Mouse (Mus musculus): ENCODE measurements at regions not wholly inside any gene's neighbourhood (a gene's known extent, or its start where the extent isn't known, plus 50 kb on each side); places are given as distances from the start of the nearest gene placed in this dataset.

GRCm38 (mm10) chr15:62284606-62285531, 1362.1 kb upstream of the A1bg start:
- no peak for DNase-seq
- H3K4me2 ChIP-seq (ENCODE audit: low read depth, low read length): no peak overlapping the region
- no peaks in the 10 kb centered on the region for H3K27me3 ChIP-seq (ENCODE audit: insufficient read depth, low read length)
- no peak overlapping the region for H3K27ac ChIP-seq (ENCODE audit: low read depth)
- no peak for TF ChIP-seq CTCF (IDR thresholded peaks at IDR 0.05; ENCODE audit: low read depth)
- TF ChIP-seq EP300 (IDR thresholded peaks at IDR 0.05; ENCODE audit: low read depth): no peak
- H3K4me1 ChIP-seq (ENCODE audit: insufficient read depth): 0 out of 2 replicates have a peak, but pooled peaks cover 6% of the 10 kb centered on the region
- no peaks in the 10 kb centered on the region for H3K9me3 ChIP-seq (ENCODE audit: low read length)
- no peak for ATAC-seq
- H3K9ac ChIP-seq (replicated peaks): no peak overlapping the region
- no peak overlapping the region for H3K4me3 ChIP-seq (ENCODE audit: low read depth, low read length)
- 77% methylated on average over 7 of the region's 7 CpGs for WGBS (ENCODE audit: insufficient replicate concordance)
- no peaks in the 10 kb centered on the region for H3K36me3 ChIP-seq (replicated peaks; ENCODE audit: insufficient read depth, low read length)

DNA sequence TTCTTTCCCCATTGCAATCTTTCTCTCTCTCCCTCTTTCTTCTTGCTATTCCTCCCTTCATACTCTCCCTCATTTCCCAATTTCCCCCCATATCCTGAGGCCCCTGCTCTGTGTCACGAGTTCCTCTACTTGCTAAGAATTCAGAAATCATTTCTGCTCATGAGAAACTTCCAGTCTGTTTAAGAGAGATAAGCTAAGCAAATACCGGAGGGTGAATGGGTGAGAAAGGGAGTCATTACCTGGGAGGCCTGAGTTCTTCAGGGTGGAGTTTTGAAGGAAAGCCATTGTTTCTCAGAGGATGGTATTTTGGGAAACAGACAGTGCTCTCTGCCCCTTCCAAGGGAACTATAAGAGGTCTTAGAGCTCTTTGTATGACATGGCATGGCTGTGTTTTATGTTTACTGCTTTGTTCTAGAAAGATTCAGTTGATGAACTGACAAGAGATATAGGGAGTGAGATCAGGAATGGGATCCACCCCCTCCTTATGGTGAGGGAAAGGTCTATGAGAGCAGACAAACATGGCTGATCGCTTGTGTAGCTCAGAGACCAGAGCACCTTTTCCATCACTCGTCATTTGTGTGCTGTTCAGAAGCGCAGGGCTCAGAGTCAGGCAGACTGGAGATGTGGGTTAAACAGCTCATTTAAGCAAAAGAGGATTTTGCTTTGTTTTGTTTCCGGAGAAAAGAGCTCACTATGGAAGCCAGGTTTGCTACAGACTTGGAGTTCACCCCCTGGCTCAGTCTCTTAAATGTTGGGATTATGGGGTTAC, 1361.0 kb upstream of the A1bg start:
- no peak for ATAC-seq
- Histone ChIP-seq H3K9me3 (ENCODE audit: low read length) (no peaks in the 10 kb centered on the region), H3K4me1 (ENCODE audit: insufficient read depth) (0 out of 2 replicates have a peak, but pooled peaks cover 6% of the 10 kb centered on the region), H3K4me2 (ENCODE audit: low read depth, low read length) (no peak overlapping the region), H3K27ac (ENCODE audit: low read depth) (no peak overlapping the region), H3K4me3 (ENCODE audit: low read depth, low read length) (no peak overlapping the region), H3K27me3 (ENCODE audit: insufficient read depth, low read length) (no peaks in the 10 kb centered on the region), H3K36me3 (replicated peaks; ENCODE audit: insufficient read depth, low read length) (no peaks in the 10 kb centered on the region), H3K9ac (replicated peaks) (no peak overlapping the region)
- 52% methylated on average over 6 of the region's 6 CpGs for WGBS (ENCODE audit: insufficient replicate concordance)
- no peak for TF ChIP-seq CTCF (IDR thresholded peaks at IDR 0.05; ENCODE audit: low read depth)
- no peak for DNase-seq

GRCm38 (mm10) chr15:62282646-62283045, 1359.8 kb upstream of the A1bg start:
- ATAC-seq (no peak), DNase-seq (no peak)
- H3K36me3 ChIP-seq (replicated peaks; ENCODE audit: insufficient read depth, low read length): no peaks in the 10 kb centered on the region
- H3K4me1 ChIP-seq (ENCODE audit: insufficient read depth): 0 out of 2 replicates have a peak, but pooled peaks cover 6% of the 10 kb centered on the region
- no peak overlapping the region for H3K27ac ChIP-seq (ENCODE audit: low read depth)
- no peaks in the 10 kb centered on the region for H3K27me3 ChIP-seq (ENCODE audit: insufficient read depth, low read length)
- H3K4me2 ChIP-seq (ENCODE audit: low read depth, low read length): no peak overlapping the region
- no peak overlapping the region for H3K9ac ChIP-seq (replicated peaks)
- no peak overlapping the region for H3K4me3 ChIP-seq (ENCODE audit: low read depth, low read length)
- WGBS (ENCODE audit: insufficient replicate concordance): 85% methylated on average over 9 of the region's 9 CpGs
- TF ChIP-seq EP300 (IDR thresholded peaks at IDR 0.05; ENCODE audit: low read depth) (no peak), CTCF (IDR thresholded peaks at IDR 0.05; ENCODE audit: low read depth) (no peak)
- H3K9me3 ChIP-seq (ENCODE audit: low read length): no peaks in the 10 kb centered on the region

DNA sequence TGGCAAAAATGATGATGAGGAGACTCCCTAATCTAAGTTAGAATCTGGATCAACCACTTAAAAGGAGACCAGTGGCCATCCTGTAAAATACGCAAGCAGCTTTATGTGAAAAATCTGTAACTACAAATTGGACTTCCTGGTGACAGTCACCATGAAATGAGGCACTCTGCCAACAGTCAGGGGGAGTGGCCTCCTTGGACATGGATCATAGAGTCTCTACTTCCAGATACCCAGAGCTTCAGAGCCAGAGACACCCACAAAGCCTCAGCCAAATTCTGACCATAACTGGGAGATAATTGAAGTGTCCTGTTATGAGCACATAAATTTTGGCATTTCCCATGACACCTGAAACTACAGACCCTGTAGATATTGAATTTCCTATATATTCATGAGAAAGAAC, 1359.3 kb upstream of the A1bg start:
- Histone ChIP-seq H3K4me3 (ENCODE audit: low read depth, low read length) (no peak overlapping the region), H3K27ac (ENCODE audit: low read depth) (no peak overlapping the region), H3K36me3 (replicated peaks; ENCODE audit: insufficient read depth, low read length) (no peaks in the 10 kb centered on the region), H3K4me2 (ENCODE audit: low read depth, low read length) (no peak overlapping the region), H3K9ac (replicated peaks) (no peak overlapping the region), H3K4me1 (ENCODE audit: insufficient read depth) (0 out of 2 replicates have a peak, but pooled peaks cover 6% of the 10 kb centered on the region), H3K9me3 (ENCODE audit: low read length) (no peaks in the 10 kb centered on the region), H3K27me3 (ENCODE audit: insufficient read depth, low read length) (no peaks in the 10 kb centered on the region)
- DNase-seq (peak; percentile 58), ATAC-seq (no peak)
- no peak for TF ChIP-seq CTCF (IDR thresholded peaks at IDR 0.05; ENCODE audit: low read depth)
- WGBS (ENCODE audit: insufficient replicate concordance): 87% methylated on average over 1 of the region's 1 CpGs

GRCm38 (mm10) chr15:62279526-62279925, 1356.7 kb upstream of the A1bg start:
- Histone ChIP-seq H3K27me3 (ENCODE audit: insufficient read depth, low read length) (no peaks in the 10 kb centered on the region), H3K4me1 (ENCODE audit: insufficient read depth) (0 out of 2 replicates have a peak, but pooled peaks cover 6% of the 10 kb centered on the region), H3K9me3 (ENCODE audit: low read length) (no peaks in the 10 kb centered on the region), H3K9ac (replicated peaks) (no peak overlapping the region), H3K4me3 (ENCODE audit: low read depth, low read length) (no peak overlapping the region), H3K27ac (ENCODE audit: low read depth) (no peak overlapping the region), H3K36me3 (replicated peaks; ENCODE audit: insufficient read depth, low read length) (no peaks in the 10 kb centered on the region), H3K4me2 (ENCODE audit: low read depth, low read length) (no peak overlapping the region)
- 58% methylated on average over 2 of the region's 2 CpGs for WGBS (ENCODE audit: insufficient replicate concordance)
- TF ChIP-seq CTCF (IDR thresholded peaks at IDR 0.05; ENCODE audit: low read depth): no peak
- no peak for TF ChIP-seq EP300 (IDR thresholded peaks at IDR 0.05; ENCODE audit: low read depth)
- ATAC-seq (no peak), DNase-seq (no peak)

- TF ChIP-seq EP300 (IDR thresholded peaks at IDR 0.05; ENCODE audit: low read depth) (no peak), CTCF (IDR thresholded peaks at IDR 0.05; ENCODE audit: low read depth) (no peak)
- ATAC-seq: no peak
- 96% methylated on average over 1 of the region's 1 CpGs for WGBS (ENCODE audit: insufficient replicate concordance)
Observed at GRCm38 (mm10) chr15:62274818-62275217, 1352.0 kb upstream of the A1bg start.

More at GRCm38 (mm10) chr15:62274818-62275217, 1352.0 kb upstream of the A1bg start:
- Histone ChIP-seq H3K4me2 (ENCODE audit: low read depth, low read length) (no peak overlapping the region), H3K36me3 (replicated peaks; ENCODE audit: insufficient read depth, low read length) (no peaks in the 10 kb centered on the region), H3K27me3 (ENCODE audit: insufficient read depth, low read length) (no peaks in the 10 kb centered on the region), H3K9ac (replicated peaks) (no peak overlapping the region), H3K4me3 (ENCODE audit: low read depth, low read length) (no peak overlapping the region), H3K9me3 (ENCODE audit: low read length) (no peaks in the 10 kb centered on the region), H3K4me1 (ENCODE audit: insufficient read depth) (no peaks in the 10 kb centered on the region), H3K27ac (ENCODE audit: low read depth) (no peak overlapping the region)
- no peak for DNase-seq
